Mouse (Mus musculus): ENCODE results near the gene Kif17.
A peak's percentile ranks its signal among the peaks of the same experiment; 100 is the strongest.

The Kif17 gene

GRCm38 (mm10) chr4:138250088-138250960 lies at the start of gene Kif17, which contains the start of gene Sh2d5:
TSS of gene Kif17 (plus strand) at chr4:138250435.
TSS of gene Sh2d5 (plus strand) at chr4:138250403.
- DNase-seq (ENCODE audit: low spot score in 2 of 2) = peak; percentile 81 to 83

GRCm38 (mm10) chr4:138200769-138201168 lies 49.5 kb upstream of the Kif17 start:
- no peak for DNase-seq (ENCODE audit: low spot score in 2 of 2)

- no peak for DNase-seq (ENCODE audit: low spot score in 2 of 2)
Measured at GRCm38 (mm10) chr4:138201696-138202095, 48.5 kb upstream of the Kif17 start.

DNA sequence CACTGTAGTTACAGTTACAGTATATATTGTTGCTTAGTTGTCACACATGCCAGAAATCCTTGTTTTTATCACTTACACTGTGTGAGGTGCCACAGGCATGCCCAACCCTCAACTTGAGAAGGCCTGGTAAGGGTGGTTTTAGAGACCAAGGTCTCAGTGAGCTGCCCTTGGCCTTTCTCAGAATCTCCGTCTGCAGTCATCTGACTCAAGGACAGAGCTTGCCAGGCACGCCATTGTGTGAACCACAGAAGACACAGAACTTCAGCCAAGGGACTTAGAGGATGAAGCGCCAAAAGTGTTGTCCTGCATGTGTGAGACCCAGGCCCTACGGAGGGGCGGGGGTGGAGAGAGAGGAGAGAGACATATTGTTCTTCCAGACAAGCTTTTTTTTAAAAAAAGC lies 40.1 kb upstream of the Kif17 start:
- DNase-seq (ENCODE audit: low spot score in 2 of 2) = no peak

DNA sequence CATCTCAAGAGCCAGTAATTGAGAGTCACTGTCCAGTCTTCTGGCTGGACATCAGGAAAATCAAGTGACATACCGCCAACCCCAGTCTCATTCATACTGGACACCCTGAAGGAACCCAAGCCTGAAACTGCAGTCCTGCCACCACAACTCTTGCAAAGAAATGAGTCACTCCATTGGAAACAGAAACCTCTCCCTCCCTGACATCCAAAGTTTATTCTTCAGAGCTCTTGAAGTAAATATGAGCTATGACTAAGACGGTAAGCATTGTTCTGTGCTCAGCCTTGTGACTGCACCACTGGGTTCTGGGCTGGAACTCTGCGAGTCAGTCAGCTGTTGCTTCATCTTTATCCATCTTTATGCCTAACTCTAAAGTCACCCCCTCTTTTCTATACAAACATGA lies 36.4 kb upstream of the Kif17 start:
- DNase-seq (ENCODE audit: low spot score in 2 of 2) = no peak

- DNase-seq (ENCODE audit: low spot score in 2 of 2) = no peak
Measured at GRCm38 (mm10) chr4:138215671-138216199, 34.5 kb upstream of the Kif17 start.

DNA sequence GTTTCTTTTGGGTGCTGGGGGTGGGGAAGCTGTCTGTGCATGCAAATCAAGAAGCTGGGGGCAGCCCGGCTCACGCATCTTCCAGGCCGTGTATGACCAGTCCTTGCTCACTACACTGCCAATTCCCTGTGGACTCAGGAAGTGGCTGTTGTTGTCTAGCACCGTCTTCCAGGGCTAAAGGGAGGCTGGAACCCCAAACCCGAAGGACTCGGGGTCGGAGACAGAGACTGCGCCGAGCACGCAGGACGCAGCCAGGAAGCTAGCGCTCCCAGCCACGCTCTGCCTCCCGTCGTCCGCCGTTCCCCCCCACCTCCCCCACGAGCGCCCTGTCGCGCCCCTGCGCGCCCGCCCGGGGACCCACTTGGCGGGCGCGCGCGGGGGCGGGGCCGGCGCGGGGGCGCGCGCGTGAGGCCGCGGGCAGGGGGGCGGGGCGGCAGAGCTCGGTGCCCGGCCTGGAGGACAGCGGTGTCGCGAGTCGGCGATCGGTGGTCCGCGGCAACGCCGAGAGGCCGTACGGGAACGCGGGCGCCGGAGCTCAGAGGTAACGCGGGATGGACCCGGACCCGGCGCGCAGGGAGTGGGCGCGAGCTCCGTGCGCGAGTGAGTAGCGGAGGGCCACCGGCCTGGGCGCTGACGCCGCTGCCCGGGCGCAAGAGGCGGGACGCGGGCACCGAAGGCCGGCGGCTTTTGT lies 33.9 kb upstream of the Kif17 start, which contains the start of gene Hp1bp3:
Gene Hp1bp3, plus strand, starts transcription at position 97 of the 691 bp plus-strand sequence.
- peak; percentile 71 to 78 for DNase-seq (ENCODE audit: low spot score in 2 of 2)

DNA sequence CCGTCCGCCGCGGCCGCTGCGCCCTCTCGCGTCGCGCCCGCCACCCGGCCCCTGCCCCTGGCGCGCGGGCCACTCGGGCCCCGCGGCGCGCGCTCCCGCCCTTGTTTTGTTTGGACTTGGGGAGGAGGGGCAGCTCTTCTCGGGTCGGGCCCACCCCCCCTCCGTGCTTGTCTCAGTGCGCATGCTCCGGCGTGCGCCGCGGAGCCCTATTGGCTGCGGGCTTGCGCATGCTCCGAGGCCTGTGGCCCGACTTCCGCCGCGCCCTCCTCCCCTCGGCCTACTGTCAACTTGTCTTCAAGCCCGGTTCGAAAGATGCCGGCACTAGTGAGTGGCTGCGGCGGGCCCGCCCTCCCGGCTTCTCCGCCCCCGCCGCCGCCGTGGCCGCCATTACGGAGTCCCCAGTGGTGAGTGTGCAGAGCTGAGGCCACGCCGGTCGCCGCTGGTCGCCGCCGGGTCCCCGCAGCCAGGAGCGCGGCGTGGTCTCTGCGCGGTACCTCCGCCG lies 33.3 kb upstream of the Kif17 start:
- DNase-seq (ENCODE audit: low spot score in 2 of 2) = peak; percentile 97

DNA sequence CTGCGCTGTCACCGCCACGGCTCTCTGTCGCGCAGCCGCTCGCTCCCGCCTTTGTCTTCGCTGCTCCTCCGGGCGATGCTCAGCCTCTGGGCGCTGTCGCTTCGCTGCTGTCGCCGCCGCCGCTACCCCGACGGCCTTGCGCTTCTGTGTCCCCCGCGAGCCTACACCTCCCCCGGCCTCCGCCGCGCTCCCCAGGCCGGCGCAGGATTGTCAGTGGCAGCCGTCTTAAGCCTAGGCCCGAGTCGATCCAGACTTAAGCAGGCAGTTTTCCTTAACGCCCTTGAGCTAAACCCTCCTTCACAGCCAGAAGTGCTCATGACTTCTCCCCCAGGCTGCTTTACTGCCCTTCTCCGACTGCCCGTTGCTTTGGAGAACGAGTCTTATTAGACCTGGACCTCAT lies 32.8 kb upstream of the Kif17 start:
- peak; percentile 24 to 31 for DNase-seq (ENCODE audit: low spot score in 2 of 2)

DNA sequence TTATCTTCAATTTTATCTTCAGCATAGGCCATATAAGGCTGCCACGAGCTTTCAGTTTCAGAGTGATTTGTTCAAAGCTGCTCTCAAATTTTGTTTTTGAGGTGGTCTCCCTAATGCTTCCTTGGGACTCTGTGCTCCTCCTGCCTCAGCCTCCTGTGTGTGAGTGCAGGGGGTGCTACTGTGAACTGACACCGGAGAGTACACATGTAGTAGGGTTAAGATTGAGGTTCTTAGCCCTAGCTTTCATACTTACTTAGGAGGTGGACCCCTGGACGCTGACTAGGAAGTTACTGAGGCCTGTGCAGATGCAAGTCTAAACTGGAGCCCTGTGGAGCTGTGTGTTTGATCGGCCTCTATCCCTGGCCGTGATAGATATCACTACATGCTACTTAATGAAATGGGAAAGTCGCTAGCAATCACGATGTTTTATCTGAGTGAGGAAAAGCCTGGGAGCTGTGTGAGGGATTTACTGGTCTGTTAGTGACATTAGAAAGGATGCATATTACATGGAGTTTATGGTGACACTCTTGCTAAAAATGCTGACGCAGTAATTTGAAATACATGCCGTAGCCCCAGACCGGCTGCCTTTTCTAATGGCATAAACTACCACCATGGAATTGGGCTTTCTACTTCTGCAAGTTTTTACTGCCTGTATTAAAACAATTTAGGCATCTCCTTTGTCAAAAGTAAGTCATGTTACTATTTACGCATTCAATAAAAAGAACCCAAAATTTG lies 32.1 kb upstream of the Kif17 start:
- no peak for DNase-seq (ENCODE audit: low spot score in 2 of 2)

DNA sequence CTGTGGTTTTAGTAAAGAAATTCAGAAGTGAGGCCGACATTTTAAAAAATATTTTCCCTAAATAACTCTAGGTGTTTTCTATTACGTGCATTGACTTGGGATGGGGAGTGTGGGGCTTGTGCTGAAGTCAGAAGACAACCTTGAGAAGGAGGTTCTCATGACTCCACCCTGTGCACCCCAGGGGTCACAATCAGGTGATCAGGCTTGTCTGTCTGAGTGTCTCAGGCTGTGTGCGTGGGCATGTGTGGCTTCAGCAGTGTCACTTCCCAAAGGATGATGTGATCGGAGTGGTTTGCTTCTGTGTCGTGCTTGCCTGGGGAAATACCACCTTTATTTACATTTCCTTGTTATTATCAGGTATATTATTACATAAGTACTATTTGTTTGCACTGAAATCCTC lies 30.9 kb upstream of the Kif17 start:
- DNase-seq (ENCODE audit: low spot score in 2 of 2) = no peak

- DNase-seq (ENCODE audit: low spot score in 2 of 2) = no peak
Measured at GRCm38 (mm10) chr4:138220761-138221160, 29.5 kb upstream of the Kif17 start.

DNA sequence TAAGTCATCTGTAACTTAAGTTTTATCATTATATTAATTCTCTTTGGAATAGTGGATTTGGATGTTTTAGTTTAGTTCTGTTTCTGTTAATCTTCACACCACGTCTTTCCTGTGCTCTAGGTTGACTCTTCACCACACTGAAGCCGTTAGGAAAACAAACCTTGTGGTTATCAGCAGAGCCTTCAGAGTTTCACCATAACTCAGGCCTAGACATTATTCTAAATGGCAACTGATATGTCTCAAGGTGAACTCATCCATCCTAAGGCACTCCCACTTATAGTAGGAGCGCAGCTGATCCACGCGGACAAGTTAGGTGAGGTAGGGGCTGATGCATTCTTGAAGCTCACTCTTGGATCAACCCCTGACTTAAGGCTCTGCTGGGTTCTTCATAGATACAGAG lies 28.8 kb upstream of the Kif17 start:
- no peak for DNase-seq (ENCODE audit: low spot score in 2 of 2)

- peak in 1 of 2 experiments; percentile 8 for DNase-seq (ENCODE audit: low spot score in 2 of 2)
Measured at GRCm38 (mm10) chr4:138222396-138222795, 27.8 kb upstream of the Kif17 start.

DNA sequence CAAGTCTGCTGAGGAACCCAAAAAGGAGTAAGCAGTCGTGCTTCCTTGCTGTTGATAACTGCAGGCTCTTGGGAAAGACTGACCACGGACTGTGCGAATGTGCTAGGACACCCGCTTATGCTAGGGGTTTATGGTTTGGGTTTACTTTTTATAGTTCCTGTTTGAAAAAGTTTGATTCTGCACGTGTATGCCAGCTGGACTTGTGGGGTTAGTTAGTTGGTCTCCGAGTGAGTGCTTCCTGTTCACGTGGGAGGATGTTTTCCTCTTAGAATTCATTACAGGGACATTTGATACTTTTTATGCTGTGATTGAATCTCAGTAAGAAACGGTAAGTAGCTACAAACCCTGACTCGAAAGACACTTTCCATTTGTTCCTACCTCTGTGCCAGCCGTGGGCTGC lies 26.6 kb upstream of the Kif17 start:
- DNase-seq (ENCODE audit: low spot score in 2 of 2) = no peak

DNA sequence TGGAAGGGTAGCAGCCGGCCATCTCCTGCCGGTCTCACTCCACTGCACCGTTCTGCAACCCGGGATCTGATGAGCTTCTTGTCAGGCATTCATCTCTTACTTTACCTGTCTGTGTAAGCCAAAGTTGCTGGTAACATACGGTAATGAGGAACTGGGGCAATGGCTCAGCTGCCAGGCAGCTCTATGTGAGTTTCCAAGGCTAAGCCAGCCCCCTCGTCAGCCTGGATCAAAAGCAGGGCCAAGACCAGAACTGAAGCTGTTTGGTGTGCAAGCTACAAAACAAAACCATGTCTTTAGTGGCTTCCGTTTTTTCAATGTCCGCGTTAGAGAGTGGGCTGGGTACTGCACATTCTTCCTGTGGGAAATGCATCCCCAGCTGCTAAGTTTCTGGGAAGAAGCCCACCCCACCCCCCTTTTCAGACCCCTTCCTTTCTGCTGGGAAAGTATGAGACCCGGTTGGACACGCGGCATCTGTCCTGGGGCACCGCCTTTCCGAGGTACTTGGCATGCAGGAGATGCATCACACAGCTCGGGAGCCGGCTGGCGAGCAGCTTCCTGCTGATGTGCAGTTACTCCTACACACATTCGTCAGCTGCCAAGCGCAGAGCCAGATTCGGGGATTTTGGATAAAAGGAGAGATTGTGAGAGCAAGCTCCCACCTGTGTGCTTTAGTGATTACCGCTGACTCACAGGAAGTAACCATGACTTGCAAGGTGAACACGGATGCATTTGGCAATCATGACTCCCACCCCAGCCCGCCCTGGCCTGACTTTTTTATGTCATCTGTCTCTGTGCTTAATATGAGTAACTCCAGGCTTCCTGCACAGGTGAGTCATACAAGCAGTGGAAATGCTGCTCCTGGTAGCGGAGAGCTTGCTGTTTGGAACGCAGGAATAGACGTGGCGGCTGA lies 3.2 kb upstream of the Kif17 start:
- DNase-seq (ENCODE audit: low spot score in 2 of 2) = no peak

GRCm38 (mm10) chr4:138251819-138252218 lies 1.6 kb downstream of the Kif17 start:
- peak in 1 of 2 experiments; percentile 14 for DNase-seq (ENCODE audit: low spot score in 2 of 2)

- no peak for DNase-seq (ENCODE audit: low spot score in 2 of 2)
Measured at GRCm38 (mm10) chr4:138252231-138252630, 2.0 kb downstream of the Kif17 start.

DNA sequence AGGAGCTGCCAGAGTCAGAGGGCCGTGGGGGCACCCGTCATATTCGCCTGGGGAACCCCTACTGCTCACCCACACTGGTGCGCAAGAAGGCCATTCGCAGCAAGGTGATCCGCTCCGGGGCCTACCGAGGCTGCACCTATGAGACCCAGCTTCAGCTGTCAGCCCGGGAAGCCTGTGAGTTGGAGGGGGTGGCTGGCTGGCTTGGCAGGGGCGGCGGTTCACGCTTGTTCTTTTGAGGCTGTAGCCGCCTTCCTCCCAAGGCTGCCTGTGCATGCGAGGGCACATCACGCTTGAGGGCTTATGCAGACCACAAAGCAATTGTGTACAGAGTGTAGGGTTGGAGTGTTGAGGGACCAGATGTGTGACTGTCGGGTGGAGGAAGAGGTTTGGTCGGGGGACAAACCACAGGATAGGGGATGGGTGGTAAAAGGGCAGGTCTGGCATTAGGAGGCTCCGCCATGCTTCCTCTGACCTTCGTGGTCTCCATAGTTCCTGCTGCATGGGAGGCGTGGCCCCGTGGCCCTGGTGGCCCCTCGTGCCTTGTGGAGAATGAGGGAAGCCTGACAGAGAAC lies 7.0 kb downstream of the Kif17 start:
- DNase-seq (ENCODE audit: low spot score in 2 of 2) = peak in 1 of 2 experiments; percentile 19

DNA sequence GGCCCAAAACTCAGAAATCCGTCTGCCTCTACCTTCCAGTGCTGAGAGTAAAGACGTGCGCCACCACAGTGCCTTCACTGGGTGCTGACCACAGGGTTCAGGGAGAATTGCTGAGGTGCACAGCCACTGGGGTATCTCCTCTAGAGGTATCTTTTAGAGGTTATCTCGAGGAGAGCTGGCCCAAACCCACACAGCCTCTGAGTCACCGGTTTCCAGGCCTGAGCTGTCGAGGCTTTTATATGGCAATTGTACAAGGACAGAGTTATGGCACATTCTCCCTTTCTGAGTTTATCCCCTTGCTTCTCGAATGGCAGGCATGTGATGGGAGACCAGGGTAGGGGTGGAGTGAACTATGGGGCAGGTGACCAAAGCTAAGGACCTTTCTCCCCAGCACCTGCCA lies 8.4 kb downstream of the Kif17 start:
- no peak for DNase-seq (ENCODE audit: low spot score in 2 of 2)

Measured in spleen, postnatal 36 days (tissue).